Mouse (Mus musculus) urinary bladder, adult 18-20 months (tissue): ENCODE data around the gene Pdrg1.

Experiments used
- DNase-seq, 2 experiments: peaks; one replicate each; pipeline ENCODE4 v3.0.0; 2022; ENCODE audit warnings: low spot score in 2 of 2, mixed read lengths in 2 of 2

The Pdrg1 gene

DNA sequence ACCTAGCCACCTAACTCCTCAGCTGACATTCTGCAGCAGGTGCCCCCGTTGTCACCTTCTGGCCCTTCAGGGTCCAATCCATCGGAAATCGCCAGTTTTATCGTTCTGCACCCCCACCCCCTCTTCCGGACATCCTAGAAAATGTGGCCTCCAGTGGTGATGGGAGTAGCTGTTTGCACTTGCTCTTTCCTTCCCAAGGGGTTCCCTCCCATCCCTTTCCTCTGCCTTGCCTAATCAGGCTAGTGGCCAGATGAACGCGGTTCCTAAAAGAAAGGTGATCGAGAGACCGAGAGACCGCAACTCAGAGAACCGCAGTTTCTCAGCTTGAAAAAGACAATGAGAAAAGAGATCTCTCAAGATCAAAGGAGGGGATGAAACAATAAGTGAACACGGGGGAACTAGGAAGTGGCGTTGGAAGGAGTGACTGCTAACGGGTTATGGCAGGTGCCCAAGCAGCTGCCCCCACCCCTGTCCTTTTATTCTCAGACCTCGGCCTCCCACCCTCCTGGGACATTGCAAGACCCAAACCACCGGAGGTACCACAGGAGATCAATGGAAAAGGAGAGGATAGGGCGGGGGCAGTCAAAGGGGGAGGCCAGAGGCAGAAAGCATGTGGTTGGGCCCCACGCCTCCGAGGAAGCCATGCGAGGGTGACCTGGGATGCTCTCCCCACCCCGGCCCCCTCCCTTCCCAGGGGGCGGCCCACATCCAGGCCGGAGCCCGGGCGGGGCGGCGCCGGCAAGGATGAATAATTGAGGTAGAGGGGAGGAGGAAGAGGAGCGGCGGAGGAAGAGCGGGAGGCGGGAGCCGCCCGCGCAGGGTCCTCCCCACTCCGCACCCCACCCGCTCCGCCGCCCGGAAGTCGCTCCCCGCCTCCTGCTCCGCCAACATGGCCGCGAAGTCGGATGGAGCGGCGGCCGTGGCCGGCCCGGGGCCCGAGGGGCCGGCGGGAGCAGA lies 16.2 kb upstream of the Pdrg1 start, which contains the start of gene Xkr7:
TSS of gene Xkr7 (plus strand) at position 727 of the 957 bp plus-strand sequence.
- no peak for DNase-seq

DNA sequence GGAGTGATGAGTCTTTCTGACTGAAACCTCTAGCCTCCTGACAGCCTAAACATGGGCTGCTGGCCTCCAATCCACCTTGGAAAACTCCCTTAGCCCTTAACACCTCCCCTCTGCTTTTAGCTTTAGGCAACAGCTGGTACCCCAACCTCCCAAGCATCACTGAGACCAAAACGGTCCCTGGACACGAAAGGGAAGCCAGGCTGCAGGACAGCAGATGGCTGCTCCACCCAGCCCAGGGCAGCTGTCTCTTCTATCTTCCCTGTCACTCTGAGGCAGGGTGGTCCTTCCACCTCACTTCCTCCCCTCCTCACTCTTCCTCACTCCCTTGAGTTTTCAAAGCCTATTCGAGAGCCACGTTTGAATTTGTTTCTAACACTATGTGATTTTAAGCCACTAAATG lies 15.2 kb upstream of the Pdrg1 start:
- DNase-seq, result no peak

DNA sequence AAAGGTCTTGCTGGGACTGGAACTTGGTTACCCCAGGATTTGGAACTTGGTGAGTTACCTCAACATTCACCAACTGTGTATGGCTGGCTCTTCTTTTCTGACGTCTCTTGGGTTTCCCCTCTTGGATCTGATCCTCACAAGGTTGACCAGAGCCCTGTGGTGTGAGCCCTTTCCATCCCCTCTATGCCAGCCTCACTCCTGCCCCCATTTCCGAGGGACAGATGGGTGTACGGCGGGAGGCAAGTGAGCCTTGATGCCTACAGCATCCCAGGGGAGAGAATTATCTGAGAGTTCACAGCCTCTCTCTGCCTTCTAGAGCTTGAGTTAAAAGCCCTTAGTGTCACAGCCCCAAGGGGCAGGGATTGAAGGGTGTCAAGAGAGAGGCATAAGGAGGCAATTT lies 12.3 kb upstream of the Pdrg1 start:
- DNase-seq, result no peak

DNA sequence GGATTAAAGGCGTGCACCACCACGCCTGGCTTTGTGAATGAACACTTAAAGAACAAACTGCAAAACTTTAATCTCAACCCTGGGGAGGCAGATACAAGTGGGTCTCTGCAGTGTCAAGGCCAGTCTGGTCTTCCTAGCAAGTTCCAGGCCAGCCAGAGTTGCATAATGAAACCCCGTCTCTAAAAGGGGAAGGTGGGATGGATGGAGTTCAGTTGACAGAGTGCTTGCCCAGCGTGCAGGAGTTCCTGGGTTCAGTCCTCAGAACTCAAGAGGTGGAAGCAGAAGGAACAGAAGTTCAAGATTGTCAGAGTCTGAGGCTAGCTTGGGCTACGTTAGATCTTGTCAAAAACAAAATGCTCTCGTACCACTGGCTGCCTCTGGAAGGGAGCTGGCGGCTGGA lies 10.8 kb upstream of the Pdrg1 start:
- no peak for DNase-seq

DNA sequence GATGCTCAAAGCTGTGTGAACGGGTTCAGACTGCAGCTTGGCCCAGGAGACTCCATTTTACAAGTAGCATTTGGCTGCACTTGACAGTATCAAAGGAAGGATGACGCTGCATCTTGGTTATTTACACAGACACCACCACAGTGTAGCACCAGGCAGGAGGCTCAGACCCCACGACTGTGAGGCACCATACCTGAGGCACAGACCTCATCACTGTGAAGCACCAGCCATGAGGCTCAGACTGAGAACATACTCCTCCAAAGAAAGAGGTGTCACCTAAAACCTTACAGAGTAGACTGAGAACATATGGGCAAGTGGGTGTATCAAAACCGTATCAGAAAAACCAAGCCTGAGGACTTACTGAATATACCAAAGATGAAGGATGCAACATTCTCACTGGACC lies 7.6 kb upstream of the Pdrg1 start:
- no peak for DNase-seq

DNA sequence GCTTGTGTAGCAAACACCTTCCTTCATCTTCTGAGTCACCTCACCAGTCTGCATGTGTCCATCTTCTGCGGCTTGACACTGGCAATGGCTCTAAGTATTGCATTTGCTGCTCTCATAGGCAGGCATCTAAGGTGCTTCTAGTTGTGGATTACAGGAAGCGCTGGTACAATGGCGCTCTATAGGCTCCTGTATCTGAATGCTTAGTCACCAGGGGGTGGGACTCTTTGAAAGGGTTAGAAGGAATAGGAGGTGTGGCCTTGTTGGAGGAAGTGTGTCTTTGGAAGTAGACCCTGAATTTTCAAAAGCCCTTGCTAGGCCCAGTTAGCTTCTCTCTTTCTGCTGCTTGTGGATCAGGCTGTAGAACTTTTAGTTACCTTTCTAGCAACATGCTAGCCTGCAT lies 5.9 kb upstream of the Pdrg1 start:
- no peak for DNase-seq

DNA sequence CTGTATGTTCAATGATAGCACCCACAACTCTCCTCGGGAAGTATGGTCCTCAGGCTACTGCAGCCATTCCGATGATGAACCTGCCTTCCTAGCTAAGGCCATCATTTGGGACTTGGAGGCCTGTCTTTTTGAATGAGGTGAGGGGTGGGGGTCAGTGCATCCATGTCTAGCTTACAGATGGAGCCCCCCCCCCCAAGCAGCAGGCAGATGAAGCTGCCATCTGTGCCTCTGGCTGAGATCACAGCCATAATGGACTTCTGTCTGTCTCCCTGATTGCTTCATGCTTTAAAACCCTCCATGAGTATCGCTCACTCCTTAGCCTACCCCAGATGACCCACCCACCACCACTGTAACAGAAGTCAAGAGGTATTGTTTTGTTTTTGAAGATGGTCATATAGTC lies 4.1 kb upstream of the Pdrg1 start:
- DNase-seq, result no peak

DNA sequence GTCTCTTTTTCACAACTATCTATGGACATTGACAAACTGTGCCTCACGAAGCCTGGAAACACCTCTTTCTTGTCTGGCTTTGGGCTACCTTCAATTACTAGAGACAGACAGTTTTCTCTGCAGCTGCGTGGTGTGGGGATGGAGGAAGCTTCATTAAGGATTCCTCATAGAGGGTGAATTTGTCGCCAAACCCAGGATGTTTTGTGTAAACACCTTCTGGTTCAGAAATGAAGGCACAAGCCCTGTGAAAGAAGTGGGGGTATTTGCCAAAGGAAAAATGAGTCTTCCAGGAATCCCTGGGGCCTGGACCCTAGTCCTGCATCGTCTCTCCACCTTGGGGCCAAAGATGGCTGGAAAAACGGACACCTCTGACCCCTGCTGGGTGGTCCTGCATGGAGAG lies 1.6 kb upstream of the Pdrg1 start:
- no peak for DNase-seq

DNA sequence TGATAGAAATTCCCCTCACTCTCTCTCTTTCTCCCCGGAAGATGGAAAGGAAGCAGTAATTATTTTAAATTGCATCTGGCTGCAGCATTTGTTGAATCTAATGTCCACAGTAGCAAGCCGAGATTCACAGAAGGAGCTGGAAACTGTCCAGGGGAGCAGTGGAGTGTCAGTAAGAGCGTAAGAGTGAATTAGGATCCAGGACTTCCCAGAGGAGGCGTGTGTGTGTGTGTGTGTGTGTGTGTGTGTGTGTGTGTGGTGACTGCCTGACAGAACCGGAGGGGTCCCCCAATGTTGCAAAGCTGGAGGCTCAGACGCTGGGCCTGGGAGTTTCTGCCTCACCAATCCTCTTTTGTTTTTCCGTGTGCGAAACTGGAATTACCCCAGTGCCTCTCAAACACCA lies 577 bp upstream of the Pdrg1 start:
- no peak for DNase-seq

DNA sequence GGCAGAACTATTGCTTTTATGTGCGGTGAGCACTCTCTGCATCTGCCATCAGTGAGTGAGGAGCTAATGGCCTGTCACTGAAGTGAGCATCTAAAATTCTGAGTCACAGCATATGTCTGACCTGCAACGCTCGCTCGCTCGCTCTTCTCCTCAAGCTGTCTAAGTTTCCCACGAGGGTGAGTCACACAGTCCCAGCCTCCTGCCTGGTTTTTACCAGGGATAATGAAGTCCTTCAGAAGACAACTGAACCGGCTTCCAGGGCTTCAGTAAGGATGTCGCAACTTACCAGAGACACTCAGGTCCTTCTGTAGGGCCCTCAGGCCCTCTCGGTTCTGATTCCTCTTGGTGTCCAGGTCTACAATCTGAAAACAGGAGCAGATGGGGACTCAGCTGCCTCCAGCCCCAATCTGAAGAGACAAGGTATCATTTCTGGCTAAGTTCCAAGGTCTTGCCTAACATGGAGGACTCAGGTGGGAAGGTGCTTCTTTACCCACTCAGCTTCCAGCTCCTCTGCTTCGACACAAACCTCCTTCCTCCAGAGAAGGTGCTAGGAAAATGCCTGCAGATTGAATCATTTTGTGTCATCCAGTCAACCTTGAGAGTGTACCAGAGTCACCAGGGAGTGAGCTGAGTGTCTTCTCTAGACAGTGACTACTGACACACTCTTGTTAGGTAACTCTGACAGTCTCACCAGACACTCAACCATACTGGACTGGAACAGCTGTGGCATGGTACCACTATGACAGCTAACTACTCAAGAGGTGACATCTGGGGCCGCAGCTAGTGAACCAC lies 1.3 kb downstream of the Pdrg1 start:
- no peak for DNase-seq

DNA sequence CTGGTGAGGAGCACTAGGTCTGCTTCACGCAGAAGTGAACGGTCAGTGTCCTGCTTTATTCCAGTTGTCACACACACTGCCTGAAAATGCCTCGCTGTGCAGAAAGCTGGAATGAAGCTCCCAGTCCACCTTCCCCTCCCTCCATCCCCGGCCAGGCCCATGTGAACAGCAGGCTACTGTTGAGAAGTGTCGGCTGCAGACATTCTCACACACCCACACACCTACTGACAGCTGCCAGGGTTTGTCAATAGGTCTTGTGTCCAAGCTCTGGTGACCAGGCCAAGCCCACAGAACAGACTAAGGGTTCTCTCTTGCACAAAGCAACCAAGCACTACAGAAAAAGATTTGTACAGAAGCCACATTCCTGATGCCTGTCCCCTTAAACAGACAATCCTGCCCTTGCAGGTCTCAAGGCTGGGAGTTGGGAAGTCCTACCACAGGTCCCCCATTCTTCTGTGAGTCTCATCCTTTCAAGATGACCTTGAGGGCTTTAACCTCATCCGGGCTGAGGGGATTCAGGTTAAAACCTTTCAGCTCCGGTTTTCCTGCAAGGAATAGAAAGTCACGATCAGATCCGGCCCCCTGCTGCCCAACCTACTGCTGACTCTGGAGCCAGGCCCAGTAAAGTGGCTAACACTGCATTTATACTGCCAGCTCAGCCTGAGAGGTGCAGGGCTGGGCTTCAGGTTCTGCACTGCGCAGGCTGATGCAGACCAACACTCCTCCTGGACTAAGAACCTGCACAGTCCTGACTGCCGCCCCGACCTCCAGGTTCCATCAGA lies 5.8 kb downstream of the Pdrg1 start:
- no peak for DNase-seq

DNA sequence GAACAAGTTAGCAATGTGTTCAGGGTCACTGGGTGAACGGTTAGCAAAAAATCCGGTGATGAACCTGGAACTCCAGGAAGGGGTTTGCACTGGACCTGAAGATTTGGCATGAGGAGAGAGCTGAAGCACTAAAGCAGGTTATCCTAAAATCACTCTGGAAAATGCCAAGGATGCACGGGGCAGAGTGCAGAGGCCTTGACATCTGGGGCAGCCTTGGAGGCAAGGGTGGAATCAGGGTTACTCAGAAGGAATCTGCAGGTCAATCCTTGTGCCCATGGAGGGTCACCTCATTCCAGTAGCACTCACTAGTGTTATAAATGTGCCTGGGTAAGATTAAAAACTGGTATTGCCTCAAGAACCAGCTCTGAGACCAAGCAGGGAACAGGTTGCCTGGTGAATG lies 9.2 kb downstream of the Pdrg1 start:
- no peak for DNase-seq

DNA sequence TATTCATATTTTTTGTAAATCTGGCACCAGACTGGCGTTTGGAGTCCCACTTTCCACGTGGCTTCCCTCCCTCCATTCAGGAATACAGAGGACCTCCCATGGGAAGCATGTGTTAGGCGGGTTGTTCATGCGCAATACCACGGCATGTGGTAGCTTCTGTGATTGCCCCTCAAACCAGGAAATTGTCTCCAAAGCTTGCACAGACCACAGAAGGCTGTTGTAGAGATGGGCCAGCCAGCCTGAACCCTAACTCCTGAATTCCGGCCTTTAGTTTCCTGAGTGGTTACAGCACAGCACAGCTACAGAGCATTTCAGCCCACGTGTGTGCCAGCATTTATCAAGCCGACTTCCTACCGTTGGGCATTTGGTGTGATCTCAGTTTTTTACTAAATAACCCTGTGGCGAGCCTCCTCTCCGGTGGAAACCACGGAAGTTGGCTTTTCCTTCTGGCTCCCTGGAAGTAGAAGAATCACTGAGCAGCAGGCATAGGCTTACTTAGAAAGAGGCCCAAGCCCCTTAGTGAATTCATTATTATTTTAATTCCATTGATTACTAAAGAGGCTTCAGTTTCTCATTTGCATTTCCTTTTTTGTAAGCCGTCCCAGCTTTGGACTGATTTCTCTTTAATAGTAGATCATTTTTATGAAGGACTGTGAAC lies 11.4 kb downstream of the Pdrg1 start:
- DNase-seq, result no peak

DNA sequence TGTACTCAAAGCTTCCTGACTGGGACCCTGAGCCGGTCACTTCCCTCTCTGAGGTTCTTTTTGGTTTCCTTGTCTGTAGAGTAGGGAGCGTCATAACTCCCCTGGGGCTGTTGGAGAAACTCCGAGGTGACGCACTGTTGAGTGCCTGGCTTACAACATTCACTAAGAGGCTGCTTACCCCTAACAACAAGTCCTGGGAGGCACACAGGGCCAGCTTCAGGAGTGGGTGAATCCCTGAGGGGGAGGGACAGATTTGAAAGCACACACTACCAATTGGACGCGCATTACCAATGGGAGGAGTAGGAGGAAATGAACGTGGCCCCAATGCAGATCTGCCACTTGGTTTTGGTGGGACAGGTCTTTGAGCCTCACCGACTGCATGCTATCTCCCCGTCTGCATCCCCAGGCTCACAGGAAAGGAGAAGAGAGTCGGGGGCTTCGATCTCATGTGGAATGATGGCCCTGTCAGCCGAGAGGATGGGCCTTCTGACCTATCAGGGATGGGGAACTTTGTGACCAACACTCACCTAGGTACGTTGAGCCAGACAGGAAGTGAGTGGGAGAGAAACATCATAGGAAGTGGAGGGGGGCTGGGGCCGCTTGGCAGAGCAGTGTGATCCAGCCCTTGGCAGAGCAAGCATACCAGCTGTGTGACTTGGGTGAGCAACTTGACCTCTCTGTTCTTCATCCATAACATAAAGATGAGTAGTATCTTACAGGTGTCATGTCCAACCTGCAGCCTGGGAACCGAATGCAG lies 12.6 kb downstream of the Pdrg1 start:
- DNase-seq, result no peak

DNA sequence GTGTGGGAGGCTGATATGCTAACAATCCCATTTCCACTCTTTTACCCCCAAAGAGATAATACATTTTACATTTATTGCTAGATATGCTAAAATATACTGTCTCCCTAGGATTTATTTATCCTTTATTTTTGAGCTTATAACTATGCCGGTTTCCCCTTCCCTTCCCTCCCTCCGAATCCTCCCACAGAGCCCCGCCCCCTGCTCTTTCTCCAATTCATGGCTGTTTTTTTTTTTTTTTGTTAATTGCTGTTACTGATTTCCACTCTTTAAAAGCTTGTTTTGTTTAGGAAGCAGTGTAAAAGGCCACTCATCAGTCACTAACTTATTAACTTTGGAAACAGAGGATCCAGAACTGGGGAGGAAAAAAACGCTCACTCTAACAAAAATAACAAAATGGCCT lies 18.2 kb downstream of the Pdrg1 start:
- DNase-seq, result no peak

DNA sequence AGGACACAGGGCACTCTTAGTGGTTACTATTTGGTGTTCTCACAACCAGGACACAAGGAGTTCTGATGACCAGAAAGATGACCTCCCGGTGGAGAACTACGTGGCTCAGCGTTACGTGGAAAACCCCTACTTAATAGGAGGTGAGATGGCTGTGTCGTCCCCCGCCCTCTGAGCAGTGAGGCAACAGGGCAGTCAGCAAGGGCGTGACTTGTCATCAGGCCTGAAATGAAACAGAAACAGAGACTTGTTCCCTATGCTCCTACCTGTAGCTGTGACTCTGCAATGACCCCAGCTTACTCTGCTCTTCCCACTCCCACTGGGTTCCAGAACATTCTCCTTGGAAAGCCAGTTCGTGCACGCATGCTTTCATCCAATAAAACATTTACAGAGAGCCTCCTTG lies 23.7 kb downstream of the Pdrg1 start:
- no peak for DNase-seq

DNA sequence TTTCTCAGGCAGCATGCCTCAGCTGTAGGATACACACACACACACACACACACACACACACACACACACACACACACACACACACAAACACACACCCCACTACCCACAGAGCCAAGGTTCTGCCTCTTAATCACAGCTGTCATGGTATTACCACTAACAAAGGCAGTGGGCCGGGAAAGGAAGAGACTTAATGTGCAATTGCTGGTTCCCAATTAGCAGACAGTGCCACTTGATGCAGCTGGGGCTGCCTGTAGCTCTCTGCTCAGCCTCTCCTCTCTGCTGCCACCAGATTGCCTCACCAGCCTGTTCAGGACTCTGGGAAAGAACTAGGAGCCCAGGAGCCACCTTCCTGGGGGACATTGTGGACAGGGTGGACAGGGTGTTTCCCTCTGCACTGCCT lies 29.6 kb downstream of the Pdrg1 start:
- no peak for DNase-seq

DNA sequence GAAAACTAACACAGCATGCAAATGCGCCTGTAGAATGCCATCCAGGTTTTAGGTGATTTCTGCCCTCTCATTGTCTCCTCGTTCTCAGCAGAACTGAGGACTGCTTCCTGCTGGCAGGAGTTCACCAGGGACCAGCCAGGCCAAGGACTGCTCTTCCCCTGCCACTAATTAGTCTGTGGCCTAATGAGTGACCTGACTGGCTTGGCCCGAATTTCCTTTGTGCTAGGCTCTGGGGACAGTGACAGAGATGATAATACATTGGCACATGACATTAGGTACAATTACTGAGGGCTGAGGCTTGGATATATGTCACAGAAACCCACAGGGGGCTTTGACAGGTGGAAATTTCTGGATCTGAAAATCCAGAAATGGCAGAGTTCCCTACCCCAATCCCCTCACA lies 38.2 kb downstream of the Pdrg1 start:
- DNase-seq, result no peak

DNA sequence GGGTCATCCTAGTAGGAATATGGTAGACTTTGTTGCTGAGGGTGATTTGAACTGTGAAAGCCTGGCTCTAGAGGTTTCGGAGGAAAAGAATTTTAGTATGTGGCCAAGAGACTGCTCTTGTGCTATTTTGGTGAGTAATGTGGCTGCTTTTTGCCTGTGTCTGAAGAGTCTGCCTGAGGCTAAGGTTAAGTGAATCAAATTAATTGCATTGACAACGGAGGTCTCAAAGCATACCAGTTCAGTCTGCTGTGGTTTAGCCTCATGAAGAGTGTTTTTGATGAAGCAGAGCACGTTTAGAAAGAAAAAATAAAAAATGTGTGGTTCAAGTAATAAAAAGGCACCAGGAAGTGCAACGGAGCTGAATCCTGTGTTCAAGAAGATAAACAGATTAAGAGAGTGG lies 49.7 kb downstream of the Pdrg1 start:
- no peak for DNase-seq

DNA sequence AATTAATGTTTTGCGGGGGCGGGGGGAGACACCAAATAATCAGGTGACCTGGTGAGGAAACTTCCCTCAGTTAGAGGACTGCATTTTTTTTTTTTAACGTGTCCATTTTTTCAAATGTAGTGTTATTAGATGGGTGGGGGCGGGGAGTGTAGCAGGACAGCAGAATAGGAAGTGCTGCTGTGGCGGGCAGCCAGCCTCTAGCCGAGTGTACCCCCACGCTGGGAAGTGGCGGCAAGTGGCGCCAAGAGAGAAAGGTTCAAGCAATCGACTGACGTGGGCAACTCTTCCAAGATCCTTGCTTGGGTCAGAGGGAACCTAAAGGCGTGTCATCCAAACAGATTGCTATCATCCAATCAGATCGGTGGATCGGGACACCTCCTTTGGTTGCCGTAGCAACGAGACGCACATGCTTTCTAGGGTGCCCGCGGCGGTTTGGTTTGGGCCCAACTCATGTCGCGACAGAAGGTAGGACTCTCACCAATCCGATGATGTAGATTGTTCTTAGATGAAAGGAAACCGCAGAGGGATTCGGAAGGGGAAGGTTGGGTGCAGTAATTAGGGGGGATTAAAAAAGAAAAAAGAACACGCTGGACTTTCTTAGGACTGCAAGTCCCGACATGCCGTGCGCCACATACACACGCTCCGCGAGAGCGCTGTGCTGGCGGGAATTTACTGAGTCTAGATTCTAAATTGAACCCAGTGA lies 53.0 kb downstream of the Pdrg1 start, which contains the start of gene Ttll9:
TSS of gene Ttll9 (plus strand) at position 395 of the 703 bp plus-strand sequence.
- peak; percentile 41 to 55 for DNase-seq
